Mouse (Mus musculus) hematopoietic stem cell, adult 5-6 weeks (primary cell): Measurements from ENCODE around the gene Pakap. TPM values are rescaled to one million over a fixed set of nuclear protein-coding genes. Genes with fewer than 3 reads are reported as not detected.

Source experiments
- ATAC-seq, 2 experiments: fragments of 125-278 bp in 1 of 2; replicated peaks in 1 of 2; 2 replicates each; pipeline ENCODE4 v1.8.0; 2016 to 2017; ENCODE audit warnings: inconsistent platforms in 2 of 2, mild to moderate bottlenecking in 2 of 2, moderate number of reproducible peaks in 2 of 2, low read depth in 1 of 2, moderate TSS enrichment in 1 of 2; ENCODE audit not compliant: low FRiP score in 2 of 2, poor library complexity in 2 of 2, severe bottlenecking in 2 of 2, insufficient read depth in 1 of 2, low TSS enrichment in 1 of 2
- total RNA-seq: library from RNA; stranded (forward); fragments of 172-1452, 232-1000 nt; gene quantifications from 2 replicates; pipeline ENCODE4 v1.2.3, GENCODE M21; 2017

Pakap gene
- total RNA-seq, 1 experiment from 2014 or later: not detected

GRCm38 (mm10) chr4:57847676-57848075, 279.7 kb downstream of the Pakap start:
- ATAC-seq: no peak

GRCm38 (mm10) chr4:57849465-57849864, 281.5 kb downstream of the Pakap start:
- ATAC-seq: no peak

- ATAC-seq: no peak
Measured at GRCm38 (mm10) chr4:57851731-57852130, 283.8 kb downstream of the Pakap start.

- ATAC-seq: no peak
Measured at GRCm38 (mm10) chr4:57852461-57853040, 284.6 kb downstream of the Pakap start.

- ATAC-seq: no peak
Measured at GRCm38 (mm10) chr4:57854181-57854580, 286.2 kb downstream of the Pakap start.

- peak; percentile 61 to 76; a peak in 2 of 4 replicates for ATAC-seq
Measured at GRCm38 (mm10) chr4:57855281-57855941, 287.4 kb downstream of the Pakap start.

GRCm38 (mm10) chr4:57856673-57857072, 288.7 kb downstream of the Pakap start:
- no peak for ATAC-seq

GRCm38 (mm10) chr4:57860204-57860611, 292.2 kb downstream of the Pakap start:
- no peak for ATAC-seq

- ATAC-seq: no peak
Measured at GRCm38 (mm10) chr4:57861166-57861565, 293.2 kb downstream of the Pakap start.

- peak; percentile 61 to 70 for ATAC-seq
Measured at GRCm38 (mm10) chr4:57861856-57862255, 293.9 kb downstream of the Pakap start.

GRCm38 (mm10) chr4:57862269-57862986, 294.4 kb downstream of the Pakap start:
- no peak for ATAC-seq

- no peak for ATAC-seq
Measured at GRCm38 (mm10) chr4:57866088-57866487, 298.1 kb downstream of the Pakap start.

- ATAC-seq: no peak; a peak in 1 of 4 replicates
Measured at GRCm38 (mm10) chr4:57866990-57867389, 299.0 kb downstream of the Pakap start.

GRCm38 (mm10) chr4:57867454-57867853, 299.5 kb downstream of the Pakap start:
- peak in 1 of 2 experiments; percentile 58; a peak in 3 of 4 replicates for ATAC-seq

- no peak for ATAC-seq
Measured at GRCm38 (mm10) chr4:57879137-57879536, 311.2 kb downstream of the Pakap start.

- ATAC-seq: peak; percentile 70 to 78; a peak in 3 of 4 replicates
Measured at GRCm38 (mm10) chr4:57879804-57880357, 311.9 kb downstream of the Pakap start.

- ATAC-seq: peak; percentile 30 to 66
Measured at GRCm38 (mm10) chr4:57883520-57884421, 315.8 kb downstream of the Pakap start.
